Mouse (Mus musculus): ENCODE results near the gene Meltf. TPM values are rescaled to one million over a fixed set of nuclear protein-coding genes. Genes with fewer than 3 reads are reported as not detected.

Gene Meltf
- 0.39 and 0.40 TPM in 2 replicates for polyA plus RNA-seq (2015; fragmentation: Nextera tagmentation; extraction: Ambion mirVana)

DNA sequence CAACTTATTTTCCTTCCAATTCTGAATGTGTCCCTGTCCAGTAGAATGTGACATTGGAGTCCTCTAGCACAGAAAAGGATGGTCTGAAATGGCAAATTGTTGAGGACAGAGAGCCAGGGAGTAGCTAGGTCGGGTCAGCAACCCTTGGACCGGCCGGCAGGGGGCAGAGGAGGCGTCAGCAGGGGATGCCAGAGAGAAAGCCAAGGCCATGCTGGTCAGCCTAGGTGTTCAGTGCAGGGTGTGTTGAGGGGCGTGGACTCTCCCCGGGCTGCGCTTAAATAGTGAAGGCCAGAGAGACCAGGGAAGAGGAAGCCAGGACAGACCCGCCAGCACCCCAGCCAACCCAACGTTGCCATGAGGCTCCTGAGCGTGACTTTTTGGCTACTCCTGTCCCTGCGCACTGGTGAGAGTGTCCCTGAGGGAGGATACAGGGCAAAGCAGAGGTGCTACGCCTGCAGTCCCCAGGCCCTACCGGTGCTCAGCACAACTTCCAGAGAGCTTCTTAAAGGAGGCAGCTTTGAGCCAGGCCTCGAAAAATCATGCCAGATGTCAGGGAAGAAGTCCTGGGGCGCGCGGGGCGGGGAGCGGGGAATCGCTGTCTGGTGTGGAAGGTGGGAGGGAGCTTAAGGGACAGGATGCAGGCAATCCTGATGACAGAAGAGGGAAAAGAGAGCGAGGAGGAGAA is at the start of gene Meltf:
Meltf (plus strand) TSS at position 238 of the 685 bp plus-strand sequence.
- WGBS = 31% methylated on average over 21 of the region's 21 CpGs
- no peaks in the 10 kb centered on the region for H3K9me3 ChIP-seq (replicated peaks)
- H3K27ac ChIP-seq = no peak within 1 kb of the TSS
- H3K9ac ChIP-seq = no peak within 1 kb of the TSS
- no peak within 1 kb of the TSS for H3K4me3 ChIP-seq (replicated peaks)
- ATAC-seq (replicated peaks; ENCODE audit: low FRiP score) = peak; percentile 79
- H3K4me1 ChIP-seq = peaks cover 17% of the 10 kb centered on the region
- peaks cover 16% of the 10 kb centered on the region for H3K36me3 ChIP-seq
- H3K27me3 ChIP-seq = peaks cover 5% of the 10 kb centered on the region; the same call in 1 of the 2 replicates
- peak within 1 kb of the TSS; percentile 48 for H3K4me2 ChIP-seq

DNA sequence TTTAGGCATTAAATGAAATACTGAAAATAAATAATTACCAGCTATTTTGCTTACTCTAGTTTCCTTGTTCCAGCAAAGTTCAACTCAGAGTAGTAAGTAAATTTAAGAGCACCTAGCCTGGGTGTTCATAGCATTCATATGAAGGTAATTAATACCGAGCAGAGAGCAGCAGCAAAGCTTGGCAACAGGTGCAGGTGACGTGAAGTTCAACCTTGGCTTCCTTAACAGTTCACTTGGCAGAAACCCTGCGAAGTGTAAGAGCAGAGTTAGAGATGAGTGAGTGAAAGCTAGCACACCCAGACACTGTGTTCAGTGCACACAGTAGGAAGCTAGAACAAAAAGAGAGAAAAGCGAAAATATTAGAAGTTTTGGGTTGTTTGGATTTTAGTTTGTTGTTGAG is 47.9 kb upstream of the Meltf start:
- ATAC-seq (replicated peaks; ENCODE audit: low FRiP score) = no peak
- H3K36me3 ChIP-seq = peaks cover 15% of the 10 kb centered on the region
- H3K27ac ChIP-seq = no peak overlapping the region
- no peaks in the 10 kb centered on the region for H3K27me3 ChIP-seq
- H3K4me2 ChIP-seq = no peak overlapping the region
- WGBS = 85% methylated on average over 4 of the region's 4 CpGs
- no peak overlapping the region for H3K4me3 ChIP-seq (replicated peaks)
- H3K4me1 ChIP-seq = 0 out of 2 replicates have a peak, but pooled peaks cover 2% of the 10 kb centered on the region
- H3K9me3 ChIP-seq (replicated peaks) = no peaks in the 10 kb centered on the region
- H3K9ac ChIP-seq = no peak overlapping the region

DNA sequence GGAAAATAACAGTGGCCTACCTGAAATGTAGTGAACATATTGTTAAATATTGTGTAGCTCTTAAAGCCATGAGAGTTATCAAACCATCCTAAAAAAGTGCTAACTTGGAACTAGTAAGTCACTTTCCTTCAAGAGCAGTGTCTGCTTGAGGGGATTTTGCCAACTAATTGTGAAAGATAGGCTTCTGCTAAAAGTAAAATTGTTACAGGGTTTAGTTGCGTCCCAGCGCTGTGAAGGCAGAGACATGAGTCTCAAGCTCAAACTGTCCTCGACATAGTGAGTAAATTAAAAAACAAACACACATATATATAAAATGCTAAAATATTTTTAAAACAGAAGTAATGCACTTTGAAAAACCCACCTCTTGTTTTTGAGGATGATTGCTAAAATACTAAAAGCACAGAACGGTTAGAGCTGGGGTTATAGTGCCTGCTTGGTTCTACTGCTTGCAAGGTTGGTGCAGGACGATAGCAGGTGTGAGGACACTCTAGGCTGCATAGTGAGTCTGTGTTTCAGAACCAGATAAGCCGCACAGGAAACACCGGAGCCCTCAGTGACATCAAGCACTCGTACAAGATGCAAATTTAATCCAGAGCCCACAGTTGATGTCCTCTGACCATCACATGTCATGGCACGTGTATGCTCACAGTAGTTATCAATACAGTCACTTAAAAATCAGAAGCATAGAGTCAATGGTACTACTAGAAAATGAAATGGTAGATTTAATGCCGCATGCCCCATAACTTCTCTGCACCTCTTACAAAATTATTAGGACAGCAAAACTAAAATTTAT is 45.8 kb upstream of the Meltf start:
- Histone ChIP-seq H3K9ac (no peak overlapping the region), H3K27me3 (no peaks in the 10 kb centered on the region), H3K4me1 (0 out of 2 replicates have a peak, but pooled peaks cover 2% of the 10 kb centered on the region), H3K4me2 (no peak overlapping the region), H3K4me3 (replicated peaks) (no peak overlapping the region), H3K27ac (no peak overlapping the region), H3K36me3 (peaks cover 21% of the 10 kb centered on the region), H3K9me3 (replicated peaks) (no peaks in the 10 kb centered on the region)
- 93% methylated on average over 10 of the region's 10 CpGs for WGBS
- ATAC-seq (replicated peaks; ENCODE audit: low FRiP score) = no peak

DNA sequence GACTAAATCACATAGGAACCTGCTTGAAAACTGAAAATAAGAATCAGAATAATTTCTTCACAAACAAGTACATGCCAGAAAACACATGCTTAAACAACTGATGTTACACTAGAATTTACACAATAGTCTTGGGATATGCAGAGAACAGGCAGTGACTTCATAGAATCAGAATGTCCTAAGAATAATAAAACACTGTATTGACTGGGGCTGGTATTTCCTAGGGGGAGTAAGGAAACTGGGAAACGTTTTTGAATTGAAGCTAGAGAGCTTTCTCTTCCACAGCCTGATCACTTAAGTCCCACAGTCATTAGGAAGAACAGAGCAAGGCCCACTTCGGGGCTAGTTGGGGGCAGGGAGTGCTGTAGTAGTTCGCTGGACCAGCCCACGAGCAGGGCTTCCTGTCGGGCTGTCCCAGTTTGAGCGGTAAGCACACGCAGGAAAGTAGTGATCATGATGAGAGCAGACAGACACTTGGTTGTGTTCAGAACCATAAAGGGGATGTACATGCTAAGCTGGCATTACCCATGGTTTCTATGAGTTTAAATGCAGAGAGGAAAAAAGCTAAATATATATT is 44.5 kb upstream of the Meltf start:
- 59% methylated on average over 7 of the region's 7 CpGs for WGBS
- Histone ChIP-seq H3K27me3 (no peaks in the 10 kb centered on the region), H3K36me3 (peaks cover 33% of the 10 kb centered on the region), H3K4me2 (no peak overlapping the region), H3K9me3 (replicated peaks) (no peaks in the 10 kb centered on the region), H3K4me1 (0 out of 2 replicates have a peak, but pooled peaks cover 2% of the 10 kb centered on the region), H3K27ac (peak overlapping the region; percentile 68; the same call in 1 of the 2 replicates), H3K9ac (no peak overlapping the region), H3K4me3 (replicated peaks) (no peak overlapping the region)
- ATAC-seq (replicated peaks; ENCODE audit: low FRiP score) = no peak

DNA sequence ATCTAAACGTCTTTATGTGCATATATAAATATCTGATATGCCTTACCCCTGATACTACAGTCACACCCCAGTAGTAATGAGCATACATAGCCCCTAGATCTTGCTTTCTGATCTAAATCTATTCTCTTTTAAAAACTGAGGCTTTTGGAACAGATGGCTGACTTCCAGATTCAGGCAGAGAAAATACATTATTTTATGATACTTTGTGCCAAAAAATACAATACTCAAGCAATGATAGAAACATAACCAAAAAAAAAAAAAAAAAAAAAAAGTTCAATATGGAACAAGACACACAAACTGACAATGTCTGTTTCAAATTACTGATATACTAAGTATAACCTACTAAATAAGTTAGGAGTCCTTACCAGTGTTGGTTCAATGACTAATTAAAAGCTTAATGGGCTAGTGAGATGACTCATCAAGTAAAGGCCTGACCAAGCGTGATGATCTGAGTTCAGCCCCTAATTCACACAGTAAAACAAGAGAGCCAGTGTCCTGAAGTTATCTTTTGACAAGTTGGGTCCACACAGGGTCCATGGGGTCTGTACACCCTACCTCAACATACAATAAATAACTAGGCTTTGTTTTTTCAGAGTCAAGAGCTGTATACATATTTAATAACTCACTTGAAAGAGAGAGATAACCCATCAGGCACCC is 43.8 kb upstream of the Meltf start:
- WGBS = 63% methylated on average over 2 of the region's 2 CpGs
- H3K9me3 ChIP-seq (replicated peaks) = no peaks in the 10 kb centered on the region
- 0 out of 2 replicates have a peak, but pooled peaks cover 2% of the 10 kb centered on the region for H3K4me1 ChIP-seq
- no peak overlapping the region for H3K9ac ChIP-seq
- no peaks in the 10 kb centered on the region for H3K27me3 ChIP-seq
- no peak overlapping the region for H3K27ac ChIP-seq
- H3K4me3 ChIP-seq (replicated peaks) = no peak overlapping the region
- no peak for ATAC-seq (replicated peaks; ENCODE audit: low FRiP score)
- H3K4me2 ChIP-seq = no peak overlapping the region
- peaks cover 33% of the 10 kb centered on the region for H3K36me3 ChIP-seq

DNA sequence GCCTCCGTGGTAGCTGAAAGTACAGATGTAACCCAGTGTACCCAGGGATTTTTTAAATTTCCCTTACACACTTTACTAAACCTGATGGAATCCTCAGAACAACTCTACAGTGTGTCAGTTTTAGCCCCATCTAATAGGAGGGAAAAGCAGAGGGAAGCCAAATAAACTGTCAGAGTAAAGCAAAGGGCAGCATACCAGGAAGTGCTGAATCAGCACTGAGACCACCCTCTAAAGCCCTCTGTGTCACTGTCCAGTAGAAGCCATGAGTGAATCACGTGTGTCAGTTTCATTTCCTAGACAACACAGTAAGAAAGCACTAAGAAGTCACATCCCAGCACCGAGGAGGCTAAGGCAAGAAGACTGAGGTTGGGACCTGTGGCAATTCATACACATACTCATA is 41.2 kb upstream of the Meltf start:
- ATAC-seq (replicated peaks; ENCODE audit: low FRiP score) = no peak
- Histone ChIP-seq H3K4me1 (0 out of 2 replicates have a peak, but pooled peaks cover 2% of the 10 kb centered on the region), H3K9ac (no peak overlapping the region), H3K4me2 (no peak overlapping the region), H3K27me3 (no peaks in the 10 kb centered on the region), H3K27ac (no peak overlapping the region), H3K9me3 (replicated peaks) (no peaks in the 10 kb centered on the region), H3K4me3 (replicated peaks) (no peak overlapping the region), H3K36me3 (peaks cover 42% of the 10 kb centered on the region)
- WGBS = 81% methylated on average over 3 of the region's 3 CpGs

DNA sequence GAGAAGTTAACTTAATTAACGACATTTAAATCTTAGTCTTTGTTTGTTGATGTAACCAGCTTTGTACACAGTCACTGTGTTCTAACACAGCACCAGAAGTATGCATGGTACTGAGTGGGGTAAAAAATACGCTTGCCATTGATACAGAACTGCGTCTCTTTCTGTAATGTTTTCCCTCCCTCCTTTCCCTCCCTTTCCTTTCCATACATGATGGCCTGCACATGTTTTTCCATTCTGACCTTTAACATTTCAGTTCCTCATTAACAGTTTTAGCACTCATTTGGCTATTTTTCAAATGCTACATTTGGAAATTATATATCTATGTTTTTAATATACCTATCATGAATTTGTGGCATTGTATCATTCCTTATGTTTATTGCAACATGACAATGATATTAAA is 34.4 kb upstream of the Meltf start:
- 77% methylated on average over 3 of the region's 3 CpGs for WGBS
- no peak overlapping the region for H3K9ac ChIP-seq
- ATAC-seq (replicated peaks; ENCODE audit: low FRiP score) = no peak
- H3K4me3 ChIP-seq (replicated peaks) = no peak overlapping the region
- H3K4me1 ChIP-seq = no peaks in the 10 kb centered on the region
- no peak overlapping the region for H3K27ac ChIP-seq
- no peaks in the 10 kb centered on the region for H3K9me3 ChIP-seq (replicated peaks)
- no peak overlapping the region for H3K4me2 ChIP-seq
- H3K27me3 ChIP-seq = no peaks in the 10 kb centered on the region
- peaks cover 35% of the 10 kb centered on the region for H3K36me3 ChIP-seq

DNA sequence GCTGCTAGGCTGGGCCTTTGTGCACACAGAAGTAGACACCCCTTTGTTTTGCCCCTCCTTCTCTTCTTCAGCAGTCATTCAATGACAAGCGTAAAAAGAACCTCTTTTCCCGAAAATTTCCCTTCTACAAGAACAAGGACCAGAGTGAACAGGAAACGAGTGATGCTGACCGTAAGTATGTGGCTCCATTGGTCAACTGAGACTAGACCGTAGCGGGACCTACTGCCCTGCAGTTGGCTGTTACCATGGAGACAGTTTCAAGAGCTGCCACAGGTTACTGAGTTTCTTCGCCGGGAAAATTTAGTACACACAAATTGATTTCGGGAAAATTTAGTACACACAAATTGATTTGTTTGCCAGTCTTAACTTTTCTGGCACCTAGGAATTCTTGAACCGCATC is 31.8 kb upstream of the Meltf start:
- Histone ChIP-seq H3K4me2 (no peak overlapping the region), H3K36me3 (peaks cover 27% of the 10 kb centered on the region), H3K27me3 (no peaks in the 10 kb centered on the region), H3K27ac (no peak overlapping the region), H3K9me3 (replicated peaks) (no peaks in the 10 kb centered on the region), H3K4me3 (replicated peaks) (no peak overlapping the region), H3K4me1 (no peaks in the 10 kb centered on the region), H3K9ac (no peak overlapping the region)
- 80% methylated on average over 10 of the region's 10 CpGs for WGBS
- no peak for ATAC-seq (replicated peaks; ENCODE audit: low FRiP score)

DNA sequence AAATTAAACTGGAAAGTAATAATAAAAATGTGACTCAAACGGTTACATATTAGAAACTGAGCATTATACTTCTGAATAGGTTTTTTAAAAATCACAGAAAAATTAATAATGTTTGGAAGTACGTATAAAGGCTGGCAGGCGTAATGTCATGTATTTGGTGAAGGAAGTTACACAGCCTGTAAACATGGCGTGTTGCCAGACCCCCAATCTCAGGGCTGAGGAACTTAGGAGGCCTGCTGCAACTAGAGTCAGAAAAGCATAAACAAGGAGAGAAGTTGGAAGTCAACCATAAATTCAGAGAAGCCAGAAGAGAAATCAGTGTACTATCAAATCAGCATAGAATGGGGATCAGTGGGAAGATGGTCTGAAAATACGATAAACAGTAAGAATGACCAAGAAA is 14.7 kb upstream of the Meltf start:
- no peak overlapping the region for H3K27ac ChIP-seq
- peaks cover 92% of the 10 kb centered on the region for H3K36me3 ChIP-seq
- no peak overlapping the region for H3K9ac ChIP-seq
- no peak for ATAC-seq (replicated peaks; ENCODE audit: low FRiP score)
- no peak overlapping the region for H3K4me2 ChIP-seq
- H3K27me3 ChIP-seq = no peaks in the 10 kb centered on the region
- no peak overlapping the region for H3K4me3 ChIP-seq (replicated peaks)
- H3K9me3 ChIP-seq (replicated peaks) = 0 out of 2 replicates have a peak, but pooled peaks cover 6% of the 10 kb centered on the region
- H3K4me1 ChIP-seq = no peaks in the 10 kb centered on the region
- WGBS = 89% methylated on average over 5 of the region's 5 CpGs

DNA sequence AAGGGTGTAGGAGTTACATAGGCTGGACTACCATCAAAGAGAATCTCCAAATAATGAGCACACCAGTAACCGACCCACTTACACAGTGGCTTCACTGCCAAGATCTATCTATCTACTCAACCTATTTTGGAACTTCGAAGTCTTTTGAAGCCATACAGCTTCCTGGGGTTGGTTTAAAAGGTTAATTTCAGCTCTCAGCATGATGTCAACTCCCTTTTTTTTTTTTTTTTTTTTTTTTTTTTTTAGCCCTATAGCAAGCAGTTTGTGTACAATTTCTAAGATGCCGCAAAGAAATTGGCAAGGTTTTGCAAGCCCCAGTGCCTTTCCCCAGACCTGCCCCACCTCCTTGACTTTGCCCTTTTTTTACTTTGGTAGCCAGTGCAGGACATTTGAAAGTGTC is 13.4 kb upstream of the Meltf start:
- H3K4me1 ChIP-seq = no peaks in the 10 kb centered on the region
- no peak for ATAC-seq (replicated peaks; ENCODE audit: low FRiP score)
- H3K27me3 ChIP-seq = no peaks in the 10 kb centered on the region
- H3K4me2 ChIP-seq = no peak overlapping the region
- WGBS = 89% methylated on average over 3 of the region's 3 CpGs
- 0 out of 2 replicates have a peak, but pooled peaks cover 6% of the 10 kb centered on the region for H3K9me3 ChIP-seq (replicated peaks)
- no peak overlapping the region for H3K9ac ChIP-seq
- no peak overlapping the region for H3K4me3 ChIP-seq (replicated peaks)
- peaks cover 93% of the 10 kb centered on the region for H3K36me3 ChIP-seq
- H3K27ac ChIP-seq = no peak overlapping the region

DNA sequence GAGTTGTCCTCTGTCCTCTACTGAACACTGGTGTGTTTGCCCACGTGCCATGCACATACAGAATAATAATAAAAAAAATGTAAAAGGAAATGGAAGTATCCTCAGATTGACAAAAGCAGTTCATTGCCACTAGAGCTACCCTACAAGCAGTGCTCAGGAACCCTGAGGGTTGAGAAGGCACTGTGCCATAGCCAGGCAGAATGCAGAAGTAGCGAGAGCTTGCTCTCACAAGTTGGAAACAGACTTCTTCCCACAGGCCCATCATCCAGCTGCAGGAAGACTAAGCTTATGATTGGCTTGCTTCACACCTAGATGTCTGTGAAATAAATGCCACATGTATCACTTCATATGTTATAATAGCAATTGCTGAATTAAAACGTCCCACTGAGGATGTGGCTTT is 11.7 kb upstream of the Meltf start:
- H3K9ac ChIP-seq = no peak overlapping the region
- ATAC-seq (replicated peaks; ENCODE audit: low FRiP score) = no peak
- no peak overlapping the region for H3K4me3 ChIP-seq (replicated peaks)
- 88% methylated on average over 3 of the region's 3 CpGs for WGBS
- H3K27me3 ChIP-seq = no peaks in the 10 kb centered on the region
- H3K36me3 ChIP-seq = peaks cover 95% of the 10 kb centered on the region
- no peak overlapping the region for H3K4me2 ChIP-seq
- H3K4me1 ChIP-seq = no peaks in the 10 kb centered on the region
- no peak overlapping the region for H3K27ac ChIP-seq
- no peaks in the 10 kb centered on the region for H3K9me3 ChIP-seq (replicated peaks)

DNA sequence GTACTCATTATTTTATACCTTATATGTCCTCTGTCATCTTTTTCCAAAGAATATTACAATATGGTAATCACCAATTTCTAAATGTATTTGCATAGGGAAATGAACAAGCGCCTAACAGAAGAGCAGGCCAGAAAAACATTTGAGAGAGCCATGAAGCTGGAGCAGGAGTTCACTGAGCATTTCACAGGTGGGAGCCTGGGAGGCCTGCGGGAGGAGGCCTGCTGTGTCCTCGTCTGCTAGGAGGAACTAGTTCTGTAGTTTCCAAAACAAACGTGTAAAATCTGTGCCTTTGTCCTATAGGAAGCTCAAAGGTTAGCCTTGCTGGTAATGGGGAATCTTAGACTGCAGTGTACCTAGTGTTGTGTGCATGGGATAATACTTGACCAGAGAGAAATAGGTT is 10.9 kb upstream of the Meltf start:
- Histone ChIP-seq H3K4me2 (no peak overlapping the region), H3K9me3 (replicated peaks) (no peaks in the 10 kb centered on the region), H3K4me1 (no peaks in the 10 kb centered on the region), H3K27me3 (no peaks in the 10 kb centered on the region), H3K27ac (no peak overlapping the region), H3K9ac (no peak overlapping the region), H3K36me3 (peaks cover 91% of the 10 kb centered on the region), H3K4me3 (replicated peaks) (no peak overlapping the region)
- WGBS = 83% methylated on average over 4 of the region's 4 CpGs
- no peak for ATAC-seq (replicated peaks; ENCODE audit: low FRiP score)

Data from kidney, embryonic 15.5 days (tissue).